Mouse (Mus musculus) kidney, adult 2 months (tissue): ENCODE data around the gene Pou3f1. TPM values are rescaled to one million over a fixed set of nuclear protein-coding genes. Genes with fewer than 3 reads are reported as not detected.
"Not testable (repeated sequence)": the region's sequence is repeated elsewhere in the genome, so short reads cannot be mapped to it uniquely, and the experiment has no call there.

ENCODE experiments used
- DNase-seq: peaks from one replicate; pipeline ENCODE4 v3.0.0; 2021
- H3K27ac ChIP-seq: fragments of 200-500 bp; 2 replicates; pipeline ENCODE4 v1.5.1; 2012; ENCODE audit warnings: low read depth, low read length, control low read depth, inconsistent platforms; ENCODE audit not compliant: insufficient read depth
- H3K27me3 ChIP-seq: fragments of 200-500 bp; replicated peaks from 2 replicates; pipeline ENCODE4 v1.6.1; 2012; ENCODE audit warnings: mild to moderate bottlenecking, moderate library complexity, low read length, inconsistent platforms; ENCODE audit not compliant: control insufficient read depth, insufficient read depth
- H3K36me3 ChIP-seq: fragments of 200-500 bp; 2 replicates; pipeline ENCODE4 v1.6.1; 2012; ENCODE audit warnings: mild to moderate bottlenecking, moderate library complexity, low read length, inconsistent platforms; ENCODE audit not compliant: control insufficient read depth, insufficient read depth
- H3K4me1 ChIP-seq: fragments of 200-500 bp; 2 replicates; pipeline ENCODE4 v1.6.1; 2011; ENCODE audit warnings: low read length; ENCODE audit not compliant: control insufficient read depth, insufficient read depth
- H3K4me3 ChIP-seq: fragments of 200-500 bp; 2 replicates; pipeline ENCODE4 v1.5.1; 2011; ENCODE audit warnings: mild to moderate bottlenecking, low read depth, low read length, control low read depth; ENCODE audit not compliant: insufficient read depth
- CTCF ChIP-seq: fragments of 200-500 bp; conservative IDR thresholded peaks from 2 replicates; pipeline ENCODE4 v1.5.1; 2011; ENCODE audit warnings: low read depth, mild to moderate bottlenecking, control low read depth, low read length, moderate library complexity, mixed read lengths; ENCODE audit not compliant: insufficient read depth, insufficient read length
- POLR2A ChIP-seq: fragments of 200-500 bp; IDR thresholded peaks from one replicate; pipeline ENCODE4 v1.6.1; 2011; ENCODE audit warnings: low read depth, low read length, control low read depth
- WGBS: fragments of 180-500 bp; shearing (Covaris S2); methylation state at CpG from one replicate; pipeline ENCODE4 v1.1.7; 2018; 5-methylcytosine and 5-hydroxymethylcytosine counted together
- polyA plus RNA-seq: library from polyadenylated mRNA; depleted of rRNA; stranded (reverse); fragments of >200 nt; gene quantifications from 2 replicates; pipeline ENCODE4 v1.2.3, GENCODE M21; 2012

Pou3f1 gene
- polyA plus RNA-seq, 1 experiment, result 0.02 TPM

- DNase-seq, result peak; percentile 22
- no peaks in the 10 kb centered on the region for H3K36me3 ChIP-seq
- no peak for TF ChIP-seq POLR2A
- no peak for TF ChIP-seq CTCF
- 44% methylated on average over 6 of the region's 6 CpGs for WGBS
- H3K27me3 ChIP-seq, result no peaks in the 10 kb centered on the region
- peaks cover 11% of the 10 kb centered on the region; the same call in 1 of the 2 replicates for H3K4me1 ChIP-seq
- no peak overlapping the region for H3K4me3 ChIP-seq
- H3K27ac ChIP-seq, result peak overlapping the region; percentile 64
Measured at GRCm38 (mm10) chr4:124703881-124704796, 47.5 kb downstream of the Pou3f1 start.

GRCm38 (mm10) chr4:124704797-124705474 lies 48.3 kb downstream of the Pou3f1 start:
- 32% methylated on average over 11 of the region's 11 CpGs for WGBS
- H3K4me1 ChIP-seq, result peaks cover 14% of the 10 kb centered on the region; the same call in 1 of the 2 replicates
- H3K36me3 ChIP-seq, result no peaks in the 10 kb centered on the region
- H3K27me3 ChIP-seq, result no peaks in the 10 kb centered on the region
- peak; percentile 74 for DNase-seq
- H3K4me3 ChIP-seq, result no peak overlapping the region
- TF ChIP-seq POLR2A (no peak), CTCF (no peak)
- peak overlapping the region; percentile 78 for H3K27ac ChIP-seq

- TF ChIP-seq POLR2A, result no peak
- no peak for TF ChIP-seq CTCF
- Histone ChIP-seq H3K4me3 (no peak overlapping the region), H3K27me3 (no peaks in the 10 kb centered on the region), H3K4me1 (peaks cover 18% of the 10 kb centered on the region; the same call in 1 of the 2 replicates), H3K27ac (peak overlapping the region; percentile 78), H3K36me3 (no peaks in the 10 kb centered on the region)
- WGBS, result 70% methylated on average over 23 of the region's 23 CpGs
- DNase-seq, result no peak
Measured at GRCm38 (mm10) chr4:124705661-124706269, 49.2 kb downstream of the Pou3f1 start.

GRCm38 (mm10) chr4:124707381-124708199 lies 51.0 kb downstream of the Pou3f1 start:
- H3K4me1 ChIP-seq, result peaks cover 18% of the 10 kb centered on the region; the same call in 1 of the 2 replicates
- 91% methylated on average over 25 of the region's 25 CpGs for WGBS
- H3K4me3 ChIP-seq, H3K27ac ChIP-seq, DNase-seq, H3K36me3 ChIP-seq, H3K27me3 ChIP-seq: not testable (repeated sequence)

- not testable (repeated sequence) for H3K27me3 ChIP-seq, H3K27ac ChIP-seq, DNase-seq, H3K36me3 ChIP-seq, H3K4me3 ChIP-seq
- peaks cover 18% of the 10 kb centered on the region; the same call in 1 of the 2 replicates for H3K4me1 ChIP-seq
- 45% methylated on average over 1 of the region's 1 CpGs for WGBS
Measured at GRCm38 (mm10) chr4:124708200-124708517, 51.6 kb downstream of the Pou3f1 start.

- Histone ChIP-seq H3K27ac (peak overlapping the region; percentile 82), H3K4me1 (peaks cover 15% of the 10 kb centered on the region; the same call in 1 of the 2 replicates), H3K36me3 (no peaks in the 10 kb centered on the region), H3K27me3 (no peaks in the 10 kb centered on the region), H3K4me3 (peak overlapping the region; percentile 33)
- peak; percentile 95 for DNase-seq
- TF ChIP-seq CTCF (no peak), POLR2A (no peak)
- WGBS, result 3% methylated on average over 41 of the region's 41 CpGs
Measured at GRCm38 (mm10) chr4:124708518-124709477, 52.2 kb downstream of the Pou3f1 start.
